Mouse (Mus musculus) Patski (cell line): ENCODE measurements around the gene Tnrc6c. TPM values are rescaled to one million over a fixed set of nuclear protein-coding genes. Genes with fewer than 3 reads are reported as not detected.

Experiments
- ATAC-seq: fragments of 100-300 bp; one replicate; pipeline ENCODE4 v1.8.0; 2021
- CTCF ChIA-PET: fragments of 350-600 bp; sonication (Branson Sonifier 250); formaldehyde crosslinking; loops from one replicate; lab custom pipeline; 2022; ENCODE audit warnings: inconsistent platforms; lab: Charles Lee
- POLR2A ChIA-PET: fragments of 350-600 bp; sonication (Branson Sonifier 250); formaldehyde crosslinking; loops from one replicate; lab custom pipeline; 2022; ENCODE audit warnings: antibody characterized with exemption, inconsistent platforms; lab: Charles Lee
- DNase-seq: peaks from one replicate; pipeline ENCODE4 v3.0.0-alpha.2; 2011; ENCODE audit warnings: low read depth, low spot score
- H3K27me3 ChIP-seq: fragments of 371-371 bp; one replicate; pipeline ENCODE4 v1.5.1; 2021
- CTCF ChIP-seq: fragments of 100-300 bp; IDR thresholded peaks from one replicate; pipeline ENCODE4 v1.5.1; 2021
- in situ Hi-C: fragments of 300-500 bp; cut with MboI; formaldehyde crosslinking; loops from 3 replicates; pipeline ENCODE4 v1.11.1; 2018; ENCODE audit warnings: low pct_unique_long_range_greater_than_20kb, mixed read lengths
- polyA plus RNA-seq: library from polyadenylated mRNA; unstranded; gene quantifications from one replicate; pipeline ENCODE4 v1.2.3, GENCODE M21; 2021

Tnrc6c gene
- polyA plus RNA-seq, 1 experiment from 2014 or later, result 21.1 TPM

- TF ChIP-seq CTCF, result no peak
- no peak for DNase-seq
- in situ Hi-C loops, result no loop called here
- POLR2A ChIA-PET, result interaction anchor here (0.8 to 1.4 kb wide), 3 partner anchors 9 to 21 kb away, joined by 3 to 6 read pairs (median 4); no protein-coding TSS in a partner anchor
- peak; percentile 74 for ATAC-seq
- CTCF ChIA-PET, result no interaction called here
- H3K27me3 ChIP-seq, result no peaks in the 10 kb centered on the region
These were observed 156.4 kb downstream of the Tnrc6c start for GRCm38 (mm10) chr11:117810401-117811046.

Other genes with a start within 250 kb of the Tnrc6c start
- gene Gm11733, start 169.9 kb upstream of the Tnrc6c start, polyA plus RNA-seq, result 0.03 TPM
- gene Tmc8, start 127.8 kb downstream of the Tnrc6c start, polyA plus RNA-seq, result 0.49 TPM
- 3.6 TPM for gene Tmc6, start 127.9 kb downstream of the Tnrc6c start, polyA plus RNA-seq
- gene 6030468B19Rik, start 143.4 kb downstream of the Tnrc6c start, polyA plus RNA-seq, result not detected
- gene Gm20708, start 155.4 kb downstream of the Tnrc6c start, polyA plus RNA-seq, result 0.78 TPM
- gene Syngr2, start 155.4 kb downstream of the Tnrc6c start, polyA plus RNA-seq, result 149 TPM
- gene Afmid, start 171.6 kb downstream of the Tnrc6c start, polyA plus RNA-seq, result 9.1 TPM
- 79.7 TPM for gene Tk1, start 171.8 kb downstream of the Tnrc6c start, polyA plus RNA-seq
- 79.5 TPM for gene Birc5, start 195.0 kb downstream of the Tnrc6c start, polyA plus RNA-seq
- 0.06 TPM for gene Tmem235, start 206.5 kb downstream of the Tnrc6c start, polyA plus RNA-seq
- 10.6 TPM for gene Tha1, start 219.2 kb downstream of the Tnrc6c start, polyA plus RNA-seq